Mouse (Mus musculus) hindbrain, postnatal 0 days (tissue): ENCODE data around the gene Lsm14a. TPM values are rescaled to one million over a fixed set of nuclear protein-coding genes. Genes with fewer than 3 reads are reported as not detected.

ENCODE experiments used
- ATAC-seq: fragments of 200-750 bp; cut with Nextera tagmentation; 2 replicates; pipeline ENCODE4 v1.8.0; 2017; ENCODE audit warnings: mild to moderate bottlenecking, moderate TSS enrichment, moderate library complexity
- DNase-seq: peaks from one replicate; pipeline ENCODE4 v3.0.0-alpha.2; 2015; ENCODE audit warnings: low spot score
- H3K27ac ChIP-seq: fragments of 300-500 bp; sonication (generic); 2 replicates; pipeline ENCODE4 v1.5.1; 2014; ENCODE audit warnings: mild to moderate bottlenecking
- H3K27me3 ChIP-seq: fragments of 300-500 bp; sonication (generic); 2 replicates; pipeline ENCODE4 v1.6.1; 2014; ENCODE audit warnings: low read length, mixed read lengths; ENCODE audit not compliant: insufficient read depth
- H3K36me3 ChIP-seq: fragments of 300-500 bp; sonication (generic); 2 replicates; pipeline ENCODE4 v1.6.1; 2014; ENCODE audit warnings: low read length, mixed read lengths; ENCODE audit not compliant: insufficient read depth
- H3K4me1 ChIP-seq: fragments of 300-500 bp; sonication (generic); 2 replicates; pipeline ENCODE4 v1.6.1; 2014; ENCODE audit warnings: antibody characterized with exemption, low read length, mixed read lengths; ENCODE audit not compliant: insufficient read depth
- H3K4me2 ChIP-seq: fragments of 300-500 bp; sonication (generic); 2 replicates; pipeline ENCODE4 v1.6.1; 2014; ENCODE audit warnings: low read depth, mild to moderate bottlenecking, low read length, moderate library complexity, mixed read lengths
- H3K4me3 ChIP-seq: fragments of 300-500 bp; sonication (generic); 2 replicates; pipeline ENCODE4 v1.5.1; 2014; ENCODE audit warnings: low read length
- H3K9ac ChIP-seq: fragments of 300-500 bp; sonication (generic); replicated peaks from 2 replicates; pipeline ENCODE4 v1.6.1; 2014; ENCODE audit warnings: mild to moderate bottlenecking, low read length, moderate library complexity, mixed read lengths
- H3K9me3 ChIP-seq: fragments of 300-500 bp; sonication (generic); 2 replicates; pipeline ENCODE4 v1.6.1; 2016; ENCODE audit warnings: low read length, mixed read lengths
- CTCF ChIP-seq: IDR thresholded peaks from 2 replicates; pipeline ENCODE4 v1.5.1; 2016; ENCODE audit warnings: antibody characterized with exemption, control low read depth, low read depth
- WGBS: fragments of 180-500 bp; shearing (Covaris S2); extraction: QIAGEN DNeasy Blood & Tissue Kit; methylation state at CpG from one replicate; pipeline ENCODE4 v1.1.7; 2014; 5-methylcytosine and 5-hydroxymethylcytosine counted together
- polyA plus RNA-seq: library from polyadenylated mRNA; unstranded; fragments of >200 nt; fragmentation: Nextera tagmentation; extraction: Ambion mirVana; gene quantifications from 2 replicates; pipeline ENCODE4 v1.2.1, GENCODE M21; 2015
- total RNA-seq: library from RNA; depleted of rRNA; stranded (reverse); fragments of >200 nt; gene quantifications from 2 replicates; pipeline ENCODE4 v1.2.3, GENCODE M21; 2014

Gene Lsm14a
- total and polyA plus RNA-seq, 2 experiments from 2014 or later: 44.9 to 46.1 TPM

DNA sequence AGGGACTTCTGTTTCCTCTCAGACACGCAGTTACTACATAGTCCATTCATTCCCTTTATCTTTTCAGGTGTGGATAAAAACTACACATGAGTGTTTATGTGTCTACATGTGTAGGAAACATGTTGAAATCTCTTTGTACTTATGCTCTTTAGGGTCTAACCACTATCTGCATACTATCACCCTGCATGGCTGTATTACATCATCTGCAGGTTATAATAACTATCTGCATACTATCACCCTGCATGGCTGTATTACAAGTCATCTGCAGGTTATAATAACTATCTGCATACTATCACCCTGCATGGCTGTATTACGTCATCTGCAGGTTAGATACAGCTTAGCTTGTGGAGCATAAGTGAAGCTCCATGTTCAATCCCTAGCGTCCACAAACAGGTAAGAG, 46.1 kb downstream of the Lsm14a start:
- Histone ChIP-seq H3K36me3 (peaks cover 61% of the 10 kb centered on the region), H3K9ac (no peak overlapping the region), H3K4me1 (no peaks in the 10 kb centered on the region), H3K9me3 (no peaks in the 10 kb centered on the region), H3K4me2 (no peak overlapping the region), H3K4me3 (no peak overlapping the region), H3K27ac (no peak overlapping the region), H3K27me3 (no peaks in the 10 kb centered on the region)
- DNase-seq (no peak), ATAC-seq (no peak)
- 93% methylated on average over 3 of the region's 3 CpGs for WGBS
- no peak for TF ChIP-seq CTCF

DNA sequence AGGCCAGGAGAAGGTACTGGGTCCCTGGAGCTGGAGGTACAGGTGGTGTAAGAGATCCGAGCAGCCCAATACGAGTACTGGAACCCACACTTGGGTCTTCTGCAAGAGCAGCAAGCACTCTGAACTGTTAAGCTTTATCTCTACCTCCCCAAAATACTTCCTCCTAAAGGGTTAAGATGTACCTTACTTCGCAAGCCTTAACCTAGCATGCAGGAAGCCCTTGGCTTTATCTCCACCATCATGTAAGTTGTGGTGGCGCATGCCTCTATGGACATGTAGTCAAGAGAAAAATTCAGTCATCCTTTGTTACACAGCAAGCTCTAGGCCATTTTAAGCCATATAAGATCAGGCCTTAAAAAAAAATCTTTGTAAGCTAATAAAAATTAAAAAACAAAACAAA, 46.6 kb downstream of the Lsm14a start:
- Histone ChIP-seq H3K4me1 (no peaks in the 10 kb centered on the region), H3K36me3 (peaks cover 66% of the 10 kb centered on the region), H3K9me3 (no peaks in the 10 kb centered on the region), H3K9ac (no peak overlapping the region), H3K4me3 (no peak overlapping the region), H3K27ac (no peak overlapping the region), H3K4me2 (no peak overlapping the region), H3K27me3 (no peaks in the 10 kb centered on the region)
- ATAC-seq (no peak), DNase-seq (no peak)
- WGBS: 98% methylated on average over 4 of the region's 4 CpGs
- no peak for TF ChIP-seq CTCF

DNA sequence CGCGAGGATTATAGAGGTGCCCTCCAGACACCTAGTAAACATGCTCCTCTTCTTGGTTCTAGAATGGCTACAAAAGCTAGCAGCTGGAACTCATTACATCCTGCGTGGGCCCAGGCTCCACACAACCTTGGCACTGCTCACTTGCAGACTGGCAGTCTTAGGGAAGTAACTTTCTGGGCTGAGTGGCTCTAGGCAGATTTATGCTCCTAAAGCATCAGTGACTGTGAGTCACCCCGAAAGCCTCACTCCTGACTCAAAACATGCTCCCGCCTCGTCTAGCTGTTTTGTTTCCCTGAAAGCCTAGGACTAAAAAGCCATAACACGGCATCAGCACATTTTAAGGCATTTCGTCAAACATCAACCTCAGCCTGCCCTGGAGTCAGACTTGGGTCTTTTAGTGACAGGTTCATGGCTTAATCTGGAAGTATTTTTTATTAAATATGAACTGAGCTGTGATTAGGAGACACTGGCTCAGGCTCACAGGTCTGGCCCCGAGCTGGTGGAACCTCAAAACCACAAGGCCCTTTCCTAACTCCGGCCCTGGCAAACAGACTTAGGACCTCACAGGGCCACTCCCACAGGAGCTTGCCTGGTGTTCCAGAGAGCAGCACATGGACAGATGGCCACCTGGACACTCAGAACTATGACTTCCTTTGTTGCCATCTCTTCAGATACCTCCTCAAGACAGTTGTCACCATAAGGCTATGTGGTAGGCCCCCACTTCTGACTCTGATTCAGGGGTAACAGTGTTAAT, 50.9 kb downstream of the Lsm14a start:
- Histone ChIP-seq H3K9me3 (no peaks in the 10 kb centered on the region), H3K36me3 (peaks cover 32% of the 10 kb centered on the region), H3K4me1 (no peaks in the 10 kb centered on the region), H3K27me3 (no peaks in the 10 kb centered on the region), H3K4me3 (no peak overlapping the region), H3K9ac (no peak overlapping the region), H3K4me2 (no peak overlapping the region), H3K27ac (no peak overlapping the region)
- ATAC-seq (no peak), DNase-seq (no peak)
- WGBS: 92% methylated on average over 10 of the region's 10 CpGs
- TF ChIP-seq CTCF: no peak

DNA sequence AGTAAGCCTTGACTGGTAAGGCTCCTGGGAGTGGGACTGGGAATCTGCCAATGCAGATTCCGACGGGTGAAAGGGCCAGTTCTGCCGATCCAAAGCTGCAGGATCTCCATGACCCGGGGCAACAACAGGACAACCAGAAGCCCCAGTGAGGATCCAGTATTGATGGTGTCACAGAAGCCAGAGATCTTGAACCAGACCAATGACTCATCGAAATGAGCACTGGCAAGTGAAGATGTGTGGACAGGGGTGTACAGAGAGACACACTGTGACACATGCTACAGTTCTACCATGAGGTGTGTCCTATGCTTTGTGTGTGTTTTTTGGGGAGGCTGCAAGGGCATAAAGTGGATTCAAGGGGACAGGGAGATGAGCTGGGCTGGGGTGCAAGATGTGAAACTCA, 52.3 kb downstream of the Lsm14a start:
- ATAC-seq: no peak
- peaks cover 30% of the 10 kb centered on the region for H3K36me3 ChIP-seq
- H3K9me3 ChIP-seq: no peaks in the 10 kb centered on the region
- no peak overlapping the region for H3K27ac ChIP-seq
- no peak for DNase-seq
- TF ChIP-seq CTCF: no peak
- 90% methylated on average over 5 of the region's 5 CpGs for WGBS
- H3K4me1 ChIP-seq: no peaks in the 10 kb centered on the region
- H3K4me2 ChIP-seq: no peak overlapping the region
- H3K9ac ChIP-seq: no peak overlapping the region
- no peak overlapping the region for H3K4me3 ChIP-seq
- H3K27me3 ChIP-seq: no peaks in the 10 kb centered on the region

DNA sequence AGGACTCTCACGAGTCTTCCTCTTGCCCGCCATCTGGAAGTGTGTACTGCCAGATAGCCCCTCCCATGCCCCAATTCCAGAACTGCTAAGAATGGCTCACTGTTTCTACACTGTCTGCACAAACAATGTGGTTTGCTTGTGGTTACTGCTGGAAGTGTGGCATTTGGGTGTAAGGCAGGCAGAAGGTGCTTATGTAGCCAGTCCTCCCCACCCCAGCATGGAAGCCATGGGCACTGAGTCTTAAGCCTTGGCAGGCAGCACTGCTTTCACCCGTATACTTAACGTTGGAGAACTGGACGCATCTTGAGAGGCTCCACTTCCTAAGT, 54.0 kb downstream of the Lsm14a start:
- no peak overlapping the region for H3K9ac ChIP-seq
- no peak overlapping the region for H3K4me3 ChIP-seq
- no peak for TF ChIP-seq CTCF
- no peaks in the 10 kb centered on the region for H3K27me3 ChIP-seq
- no peaks in the 10 kb centered on the region for H3K9me3 ChIP-seq
- no peak for DNase-seq
- WGBS: 83% methylated on average over 5 of the region's 5 CpGs
- no peak for ATAC-seq
- H3K4me2 ChIP-seq: no peak overlapping the region
- peaks cover 22% of the 10 kb centered on the region; the same call in 1 of the 2 replicates for H3K36me3 ChIP-seq
- no peak overlapping the region for H3K27ac ChIP-seq
- H3K4me1 ChIP-seq: no peaks in the 10 kb centered on the region

- 83% methylated on average over 9 of the region's 9 CpGs for WGBS
These were observed 54.5 kb downstream of the Lsm14a start for GRCm38 (mm10) chr7:34338445-34339163.

GRCm38 (mm10) chr7:34337268-34337667, 55.8 kb downstream of the Lsm14a start:
- DNase-seq (no peak), ATAC-seq (no peak)
- TF ChIP-seq CTCF: no peak
- Histone ChIP-seq H3K4me2 (no peak overlapping the region), H3K36me3 (peaks cover 7% of the 10 kb centered on the region; the same call in 1 of the 2 replicates), H3K9ac (no peak overlapping the region), H3K4me1 (no peaks in the 10 kb centered on the region), H3K4me3 (no peak overlapping the region), H3K27ac (no peak overlapping the region), H3K27me3 (no peaks in the 10 kb centered on the region), H3K9me3 (no peaks in the 10 kb centered on the region)
- WGBS: 98% methylated on average over 2 of the region's 2 CpGs

More at GRCm38 (mm10) chr7:34338445-34339163, 54.5 kb downstream of the Lsm14a start:
- Histone ChIP-seq H3K4me3 (no peak overlapping the region), H3K9ac (no peak overlapping the region), H3K4me1 (no peaks in the 10 kb centered on the region), H3K27ac (no peak overlapping the region), H3K27me3 (no peaks in the 10 kb centered on the region), H3K9me3 (no peaks in the 10 kb centered on the region), H3K4me2 (no peak overlapping the region), H3K36me3 (peaks cover 16% of the 10 kb centered on the region; the same call in 1 of the 2 replicates)
- TF ChIP-seq CTCF: no peak
- DNase-seq (no peak), ATAC-seq (no peak)
